Comparison of ENCODE assay signal across 8 mouse cellular contexts in the genomic region with DNA sequence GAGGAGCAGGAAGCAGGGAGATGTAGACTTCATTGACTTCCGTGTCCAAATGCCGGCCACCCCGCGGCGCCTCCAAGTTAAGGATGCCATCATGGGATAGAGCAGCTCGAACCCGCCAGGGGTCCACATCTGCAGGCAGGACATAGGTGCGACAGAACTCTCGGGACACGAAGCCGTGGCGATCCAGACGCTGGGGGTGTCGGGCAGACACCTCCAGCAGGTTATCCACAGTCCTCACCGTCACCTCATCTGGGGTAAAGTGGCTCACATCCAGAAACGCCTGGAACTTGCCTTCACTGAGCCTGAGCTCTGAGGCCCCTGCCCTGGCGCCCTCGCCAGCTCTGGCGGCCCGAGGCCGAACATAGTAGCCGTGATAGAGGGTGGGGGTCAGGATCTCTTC. TPM values are rescaled to one million over a fixed set of nuclear protein-coding genes. Genes with fewer than 3 reads are reported as not detected.
A peak's percentile ranks its signal among the peaks of the same experiment; 100 is the strongest.
DNase-seq lines count a peak whose midpoint lies in the region; ATAC-seq and TF ChIP-seq lines count a peak whose summit lies in the region.

Cryab (plus strand) TSS at position 3 of the 400 bp plus-strand sequence.

- no peak for TF ChIP-seq POLR2A in testis, adult 2 months (IDR thresholded peaks at IDR 0.05; ENCODE audit: control insufficient read depth, low read depth, low read length)

- H3K4me3 ChIP-seq in testis, adult 2 months (ENCODE audit: control insufficient read depth, low read depth, low read length) = peak within 1 kb of the TSS; percentile 48
- H3K4me3 ChIP-seq in limb, embryonic 15.5 days = peak within 1 kb of the TSS; percentile 15

- WGBS in limb, embryonic 15.5 days = 67% methylated on average over 22 of the region's 22 CpGs

- no peaks in the 10 kb centered on the region for H3K36me3 ChIP-seq in testis, adult 2 months (ENCODE audit: control insufficient read depth, insufficient read depth, low read length)
- H3K36me3 ChIP-seq in limb, embryonic 15.5 days = no peaks in the 10 kb centered on the region

- peaks cover 16% of the 10 kb centered on the region for H3K4me1 ChIP-seq in testis, adult 2 months (ENCODE audit: control insufficient read depth, insufficient read depth, low read length)
- peaks cover 28% of the 10 kb centered on the region for H3K4me1 ChIP-seq in limb, embryonic 15.5 days

- H3K27ac ChIP-seq in testis, adult 2 months (ENCODE audit: control insufficient read depth, insufficient read depth, low read depth, low read length) = peak within 1 kb of the TSS; percentile 25; the same call in 1 of the 2 replicates
- H3K27ac ChIP-seq in limb, embryonic 15.5 days = peak within 1 kb of the TSS; percentile 71

- no peak within 1 kb of the TSS for H3K9ac ChIP-seq in limb, embryonic 15.5 days

- no peak for ATAC-seq in limb, embryonic 15.5 days (ENCODE audit: insufficient number of reproducible peaks, low FRiP score, low TSS enrichment, low read depth)
- ATAC-seq in frontal cortex, adult (ENCODE audit: low TSS enrichment) = no peak

- 0 out of 2 replicates have a peak within 1 kb of the TSS, but pooled peaks have one; percentile 10 for H3K4me2 ChIP-seq in limb, embryonic 15.5 days

- peak; percentile 30 to 41 for DNase-seq in cerebellum, postnatal 10 days
- DNase-seq in cerebellum, adult 11-12 months = no peak
- DNase-seq in testis, postnatal 10 days (ENCODE audit: low spot score) = no peak
- no peak for DNase-seq in heart, postnatal 25 days (ENCODE audit: low spot score)
- no peak for DNase-seq in ovary, postnatal 10 days (ENCODE audit: low spot score)

- no peak for TF ChIP-seq CTCF in testis, adult 2 months (IDR thresholded peaks at IDR 0.05; ENCODE audit: control insufficient read depth, insufficient read depth, insufficient replicate concordance, low read depth, low read length)

- H3K9me3 ChIP-seq in limb, embryonic 15.5 days = no peaks in the 10 kb centered on the region

- H3K27me3 ChIP-seq in testis, adult 2 months (ENCODE audit: control insufficient read depth, insufficient read depth, low read length) = no peaks in the 10 kb centered on the region
- H3K27me3 ChIP-seq in limb, embryonic 15.5 days = no peaks in the 10 kb centered on the region

- intact Hi-C loops in heart, postnatal 25 days (cut with DNase I) = no loop called here

RNA-seq across cellular contexts. Expression of gene Cryab, which starts in this region (rescaled TPM):
- 4.4 and 6.0 TPM in 2 replicates for polyA plus RNA-seq in testis, adult 2 months (2012; rRNA removed)
- total RNA-seq in heart, postnatal 25 days (2021) = 1,000 to 10,000 TPM; 2,218 to 2,599 TPM
- 123 and 265 TPM in 2 replicates for polyA plus RNA-seq in limb, embryonic 15.5 days (2015; fragmentation: Nextera tagmentation; extraction: Ambion mirVana)

Comparison
In these comparisons a context has a peak if more than half of its experiments do, and no peak if none do; other contexts are left out.
1. RNA of gene Cryab (polyA plus RNA-seq): 123 to 265 TPM in limb, embryonic 15.5 days; 4.4 to 6.0 TPM in testis, adult 2 months; every median in the first group is over 10 times any median in the second.
2. DNase-seq: peak in cerebellum, postnatal 10 days (2 of 2); none in cerebellum, adult 11-12 months (single experiment), testis, postnatal 10 days (single experiment), heart, postnatal 25 days (single experiment) and ovary, postnatal 10 days (single experiment).